9 mouse cellular contexts compared by ENCODE assay signal in the genomic region with DNA sequence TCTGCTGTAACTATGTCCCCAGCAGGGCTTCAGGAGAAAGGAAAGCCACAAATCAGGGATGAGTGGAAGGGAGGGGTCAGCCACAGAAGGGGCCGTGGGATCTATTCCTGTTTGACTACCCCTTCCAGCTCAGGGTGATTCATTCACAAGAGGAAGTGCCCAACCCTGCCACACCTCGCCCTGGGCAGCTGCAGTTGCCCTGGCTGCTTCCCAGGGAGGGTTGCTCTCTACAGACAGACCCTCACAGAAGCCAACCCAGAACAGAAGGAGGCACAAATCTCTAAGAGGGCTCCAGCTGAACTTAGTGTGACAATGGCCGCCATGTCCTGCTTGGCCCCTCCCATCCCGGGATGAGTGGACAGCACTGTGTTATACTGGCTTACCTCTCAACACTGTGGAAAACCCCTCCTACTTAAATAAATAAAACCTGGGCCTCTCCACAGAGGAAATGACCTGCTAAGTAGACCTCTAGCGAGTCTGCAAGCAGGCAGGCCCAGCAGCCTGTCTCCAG. TPM values are rescaled to one million over a fixed set of nuclear protein-coding genes. Genes with fewer than 3 reads are reported as not detected.
A peak's percentile ranks its signal among the peaks of the same experiment; 100 is the strongest.
DNase-seq lines count a peak whose midpoint lies in the region; ATAC-seq lines count a peak whose summit lies in the region.
"Had no signal": no experiment of that assay in that cellular context is flagged by ENCODE, and none has a peak within 500 bp of the region (broad histone marks: within the 10 kb centered on the region; RNA-seq: fewer than 3 reads in every experiment).

No protein-coding gene starts in this region.

- H3K4me2 ChIP-seq in midbrain, embryonic 12.5 days (replicated peaks) = no peak overlapping the region
- H3K4me2 ChIP-seq in midbrain, embryonic 16.5 days (ENCODE audit: low read length) = no peak overlapping the region
- peak overlapping the region; percentile 54 for H3K4me2 ChIP-seq in liver, embryonic 15.5 days
- 0 out of 2 replicates have a peak overlapping the region, but pooled peaks have one; percentile 4 for H3K4me2 ChIP-seq in stomach, embryonic 14.5 days (replicated peaks; ENCODE audit: low read depth, low read length)

- peaks cover 12% of the 10 kb centered on the region; the same call in 1 of the 2 replicates for H3K36me3 ChIP-seq in midbrain, embryonic 12.5 days
- no peaks in the 10 kb centered on the region for H3K36me3 ChIP-seq in midbrain, embryonic 16.5 days (ENCODE audit: control insufficient read depth, insufficient read depth, low read length)
- H3K36me3 ChIP-seq in liver, embryonic 15.5 days (replicated peaks) = no peaks in the 10 kb centered on the region
- peaks cover 12% of the 10 kb centered on the region for H3K36me3 ChIP-seq in stomach, embryonic 14.5 days (ENCODE audit: control insufficient read depth, insufficient read depth, low read length)

- DNase-seq in cerebellum, postnatal 36 days = no peak
- no peak for DNase-seq in thymus, postnatal 4 days
- DNase-seq: adrenal gland, postnatal 25 days had no signal

- H3K9me3 ChIP-seq in midbrain, embryonic 12.5 days = no peaks in the 10 kb centered on the region
- H3K9me3 ChIP-seq in midbrain, embryonic 16.5 days (replicated peaks; ENCODE audit: control insufficient read depth, low read length, poor library complexity, severe bottlenecking) = no peaks in the 10 kb centered on the region
- H3K9me3 ChIP-seq in liver, embryonic 15.5 days (replicated peaks) = no peaks in the 10 kb centered on the region
- H3K9me3 ChIP-seq in stomach, embryonic 14.5 days (ENCODE audit: control insufficient read depth, low read depth, low read length) = no peaks in the 10 kb centered on the region

- H3K4me1 ChIP-seq in midbrain, embryonic 12.5 days = peaks cover 15% of the 10 kb centered on the region
- peaks cover 9% of the 10 kb centered on the region for H3K4me1 ChIP-seq in midbrain, embryonic 16.5 days (ENCODE audit: control insufficient read depth, insufficient read depth, low read length)
- peaks cover 62% of the 10 kb centered on the region for H3K4me1 ChIP-seq in liver, embryonic 15.5 days (replicated peaks)
- H3K4me1 ChIP-seq in stomach, embryonic 14.5 days (ENCODE audit: control insufficient read depth, insufficient read depth, low read length) = peaks cover 20% of the 10 kb centered on the region; the same call in 1 of the 2 replicates

- no peak overlapping the region for H3K4me3 ChIP-seq in midbrain, embryonic 12.5 days
- no peak overlapping the region for H3K4me3 ChIP-seq in midbrain, embryonic 16.5 days (ENCODE audit: low read depth, low read length)
- no peak overlapping the region for H3K4me3 ChIP-seq in liver, embryonic 15.5 days (replicated peaks)
- H3K4me3 ChIP-seq in stomach, embryonic 14.5 days (ENCODE audit: low read depth, low read length) = no peak overlapping the region

- 0 out of 2 replicates have a peak overlapping the region, but pooled peaks have one; percentile 5 for H3K27ac ChIP-seq in midbrain, embryonic 12.5 days (replicated peaks)
- no peak overlapping the region for H3K27ac ChIP-seq in midbrain, embryonic 16.5 days (ENCODE audit: low read length)
- peak overlapping the region; percentile 54 for H3K27ac ChIP-seq in liver, embryonic 15.5 days (replicated peaks)
- H3K27ac ChIP-seq in stomach, embryonic 14.5 days (ENCODE audit: low read length) = peak overlapping the region; percentile 75

- no peaks in the 10 kb centered on the region for H3K27me3 ChIP-seq in midbrain, embryonic 12.5 days
- no peaks in the 10 kb centered on the region for H3K27me3 ChIP-seq in midbrain, embryonic 16.5 days (ENCODE audit: control insufficient read depth, insufficient read depth, low read depth, low read length)
- H3K27me3 ChIP-seq in liver, embryonic 15.5 days = no peaks in the 10 kb centered on the region
- H3K27me3 ChIP-seq in stomach, embryonic 14.5 days (ENCODE audit: control insufficient read depth, insufficient read depth, low read length) = no peaks in the 10 kb centered on the region

- 0 out of 2 replicates have a peak overlapping the region, but pooled peaks have one; percentile 0 for H3K9ac ChIP-seq in midbrain, embryonic 12.5 days (replicated peaks)
- H3K9ac ChIP-seq in midbrain, embryonic 16.5 days (ENCODE audit: low read depth, low read length) = no peak overlapping the region
- H3K9ac ChIP-seq in liver, embryonic 15.5 days = no peak overlapping the region
- no peak overlapping the region for H3K9ac ChIP-seq in stomach, embryonic 14.5 days (replicated peaks; ENCODE audit: low read depth, low read length)

- WGBS in midbrain, embryonic 12.5 days = 90% methylated on average over 5 of the region's 5 CpGs
- WGBS in midbrain, embryonic 16.5 days = 78% methylated on average over 5 of the region's 5 CpGs
- 22% methylated on average over 5 of the region's 5 CpGs for WGBS in liver, embryonic 15.5 days (ENCODE audit: insufficient replicate concordance)
- 50% methylated on average over 5 of the region's 5 CpGs for WGBS in stomach, embryonic 14.5 days

- no peak for ATAC-seq in midbrain, embryonic 12.5 days (ENCODE audit: low FRiP score, low read depth)
- no peak for ATAC-seq in midbrain, embryonic 16.5 days
- peak; percentile 63 for ATAC-seq in granulocyte monocyte progenitor cell, adult 5-6 weeks (replicated peaks; ENCODE audit: poor library complexity, severe bottlenecking)
- ATAC-seq in liver, embryonic 15.5 days (ENCODE audit: insufficient read depth) = no peak
- ATAC-seq in stomach, embryonic 14.5 days (ENCODE audit: insufficient number of reproducible peaks, insufficient read depth, low FRiP score, low read depth) = peak; percentile 76
- ATAC-seq in cerebellum, adult (ENCODE audit: insufficient number of reproducible peaks, low FRiP score, low TSS enrichment) = no peak

RNA-seq across cellular contexts. Expression of a gene that starts 28.5 kb away (rescaled TPM):
- polyA plus RNA-seq in midbrain, embryonic 12.5 days (2016; fragmentation: Nextera tagmentation; extraction: Ambion mirVana) = 41.9 and 45.9 TPM in 2 replicates
- polyA plus RNA-seq in midbrain, embryonic 16.5 days (2015; fragmentation: Nextera tagmentation; extraction: Ambion mirVana) = 23.4 and 24.0 TPM in 2 replicates
- total RNA-seq in granulocyte monocyte progenitor cell, adult 5-6 weeks (2014; fragmentation: Nextera tagmentation) = 2.6 and 5.5 TPM in 2 replicates
- 5.5 and 7.1 TPM in 2 replicates for total RNA-seq in granulocyte monocyte progenitor cell, adult 5-6 weeks (2017)
- polyA plus RNA-seq in liver, embryonic 15.5 days (2015; fragmentation: Nextera tagmentation; extraction: Ambion mirVana) = 8.4 and 8.7 TPM in 2 replicates
- 58.5 and 68.4 TPM in 2 replicates for polyA plus RNA-seq in stomach, embryonic 14.5 days (2014; fragmentation: Nextera tagmentation; extraction: Ambion mirVana)

RNA-seq across cellular contexts. Expression of a gene that starts 44.6 kb away (rescaled TPM):
- polyA plus RNA-seq in midbrain, embryonic 12.5 days (2016; fragmentation: Nextera tagmentation; extraction: Ambion mirVana) = 2.9 and 3.2 TPM in 2 replicates
- polyA plus RNA-seq in midbrain, embryonic 16.5 days (2015; fragmentation: Nextera tagmentation; extraction: Ambion mirVana) = 1.5 and 1.8 TPM in 2 replicates
- total RNA-seq in granulocyte monocyte progenitor cell, adult 5-6 weeks (2014; fragmentation: Nextera tagmentation) = 1.9 and 3.1 TPM in 2 replicates
- total RNA-seq in granulocyte monocyte progenitor cell, adult 5-6 weeks (2017) = 1.1 and 1.2 TPM in 2 replicates
- polyA plus RNA-seq in liver, embryonic 15.5 days (2015; fragmentation: Nextera tagmentation; extraction: Ambion mirVana) = 0.50 and 0.63 TPM in 2 replicates
- polyA plus RNA-seq in stomach, embryonic 14.5 days (2014; fragmentation: Nextera tagmentation; extraction: Ambion mirVana) = 13.6 and 13.7 TPM in 2 replicates

Comparison
In these comparisons a context has a peak if more than half of its experiments do, and no peak if none do; other contexts are left out.
1. ATAC-seq: peak in granulocyte monocyte progenitor cell, adult 5-6 weeks (single experiment) and stomach, embryonic 14.5 days (single experiment); none in midbrain, embryonic 12.5 days (single experiment), midbrain, embryonic 16.5 days (single experiment), liver, embryonic 15.5 days (single experiment) and cerebellum, adult (single experiment).
2. H3K4me2 ChIP-seq: peak in liver, embryonic 15.5 days (single experiment) and stomach, embryonic 14.5 days (single experiment); none in midbrain, embryonic 12.5 days (single experiment) and midbrain, embryonic 16.5 days (single experiment).